Mouse (Mus musculus) limb, embryonic 12.5 days (tissue): ENCODE results near the gene Myoz1. TPM values are rescaled to one million over a fixed set of nuclear protein-coding genes. Genes with fewer than 3 reads are reported as not detected.

Experiments used
- ATAC-seq: fragments of 200-750 bp; cut with Nextera tagmentation; 2 replicates; pipeline ENCODE4 v1.8.0; 2017; ENCODE audit warnings: low read depth, moderate TSS enrichment; ENCODE audit not compliant: insufficient number of reproducible peaks, insufficient read depth, low FRiP score, low TSS enrichment
- H3K27ac ChIP-seq: fragments of 300-500 bp; sonication (generic); 2 replicates; pipeline ENCODE4 v1.5.1; 2016; ENCODE audit warnings: mild to moderate bottlenecking, moderate library complexity
- H3K27me3 ChIP-seq: fragments of 300-500 bp; sonication (generic); 2 replicates; pipeline ENCODE4 v1.6.1; 2016; ENCODE audit warnings: mild to moderate bottlenecking, moderate library complexity
- H3K36me3 ChIP-seq: fragments of 300-500 bp; sonication (generic); 2 replicates; pipeline ENCODE4 v1.6.1; 2016; ENCODE audit warnings: mild to moderate bottlenecking, moderate library complexity
- H3K4me1 ChIP-seq: fragments of 300-500 bp; sonication (generic); replicated peaks from 2 replicates; pipeline ENCODE4 v1.6.1; 2016
- H3K4me2 ChIP-seq: fragments of 300-500 bp; sonication (generic); 2 replicates; pipeline ENCODE4 v1.6.1; 2016; ENCODE audit warnings: mild to moderate bottlenecking, moderate library complexity
- H3K4me3 ChIP-seq: fragments of 300-500 bp; sonication (generic); replicated peaks from 2 replicates; pipeline ENCODE4 v1.5.1; 2016; ENCODE audit warnings: mild to moderate bottlenecking
- H3K9ac ChIP-seq: fragments of 300-500 bp; sonication (generic); replicated peaks from 2 replicates; pipeline ENCODE4 v1.6.1; 2016; ENCODE audit warnings: mild to moderate bottlenecking, moderate library complexity
- H3K9me3 ChIP-seq: fragments of 300-500 bp; sonication (generic); 2 replicates; pipeline ENCODE4 v1.6.1; 2016; ENCODE audit warnings: mild to moderate bottlenecking, moderate library complexity
- WGBS: fragments of 180-500 bp; shearing (Covaris S2); methylation state at CpG from one replicate; pipeline ENCODE4 v1.1.7; 2016; 5-methylcytosine and 5-hydroxymethylcytosine counted together
- polyA plus RNA-seq: library from polyadenylated mRNA; unstranded; fragments of >200 nt; fragmentation: Nextera tagmentation; extraction: Ambion mirVana; gene quantifications from 2 replicates; pipeline ENCODE4 v1.2.1, GENCODE M21; 2016

The Myoz1 gene
- polyA plus RNA-seq, 1 experiment from 2014 or later, result 1.3 TPM

- Histone ChIP-seq H3K27ac (peak overlapping the region; percentile 95), H3K9me3 (no peaks in the 10 kb centered on the region), H3K27me3 (no peaks in the 10 kb centered on the region)
Observed at GRCm38 (mm10) chr14:20694185-20694883, 38.0 kb upstream of the Myoz1 start.

GRCm38 (mm10) chr14:20693589-20694101 lies 37.3 kb upstream of the Myoz1 start:
- H3K27me3 ChIP-seq, result no peaks in the 10 kb centered on the region
- H3K27ac ChIP-seq, result no peak overlapping the region
- H3K4me2 ChIP-seq, result no peak overlapping the region
- peaks cover 35% of the 10 kb centered on the region for H3K4me1 ChIP-seq
- H3K36me3 ChIP-seq, result peaks cover 69% of the 10 kb centered on the region
- 0 out of 2 replicates have a peak overlapping the region, but pooled peaks have one; percentile 79 for H3K4me3 ChIP-seq
- WGBS, result 89% methylated on average over 10 of the region's 10 CpGs
- H3K9ac ChIP-seq, result no peak overlapping the region
- H3K9me3 ChIP-seq, result no peaks in the 10 kb centered on the region
- ATAC-seq, result no peak

More at GRCm38 (mm10) chr14:20694185-20694883, 38.0 kb upstream of the Myoz1 start:
- H3K9ac ChIP-seq, result peak overlapping the region; percentile 87
- peak overlapping the region; percentile 81 for H3K4me2 ChIP-seq
- ATAC-seq, result peak; percentile 50; the same call in 1 of the 2 replicates
- peaks cover 35% of the 10 kb centered on the region for H3K4me1 ChIP-seq
- peak overlapping the region; percentile 79 for H3K4me3 ChIP-seq
- 48% methylated on average over 13 of the region's 13 CpGs for WGBS
- H3K36me3 ChIP-seq, result peaks cover 69% of the 10 kb centered on the region

GRCm38 (mm10) chr14:20691772-20692171 lies 35.4 kb upstream of the Myoz1 start:
- H3K36me3 ChIP-seq, result peaks cover 78% of the 10 kb centered on the region
- H3K4me1 ChIP-seq, result peaks cover 19% of the 10 kb centered on the region
- H3K9ac ChIP-seq, result no peak overlapping the region
- WGBS, result 89% methylated on average over 6 of the region's 6 CpGs
- no peak overlapping the region for H3K27ac ChIP-seq
- H3K4me3 ChIP-seq, result no peak overlapping the region
- ATAC-seq, result no peak
- no peak overlapping the region for H3K4me2 ChIP-seq
- H3K9me3 ChIP-seq, result no peaks in the 10 kb centered on the region
- no peaks in the 10 kb centered on the region for H3K27me3 ChIP-seq

- H3K4me1 ChIP-seq, result peaks cover 1% of the 10 kb centered on the region; the same call in 1 of the 2 replicates
- H3K4me3 ChIP-seq, result no peak overlapping the region
- 90% methylated on average over 2 of the region's 2 CpGs for WGBS
- no peaks in the 10 kb centered on the region for H3K9me3 ChIP-seq
- no peak overlapping the region for H3K4me2 ChIP-seq
- no peaks in the 10 kb centered on the region for H3K27me3 ChIP-seq
- peaks cover 100% of the 10 kb centered on the region for H3K36me3 ChIP-seq
- no peak for ATAC-seq
- no peak overlapping the region for H3K9ac ChIP-seq
- H3K27ac ChIP-seq, result no peak overlapping the region
Observed at GRCm38 (mm10) chr14:20689009-20689408, 32.7 kb upstream of the Myoz1 start.

GRCm38 (mm10) chr14:20686576-20686975 lies 30.2 kb upstream of the Myoz1 start:
- H3K9ac ChIP-seq, result no peak overlapping the region
- no peak overlapping the region for H3K4me3 ChIP-seq
- no peaks in the 10 kb centered on the region for H3K27me3 ChIP-seq
- H3K27ac ChIP-seq, result no peak overlapping the region
- peaks cover 100% of the 10 kb centered on the region for H3K36me3 ChIP-seq
- no peaks in the 10 kb centered on the region for H3K9me3 ChIP-seq
- H3K4me1 ChIP-seq, result no peaks in the 10 kb centered on the region
- no peak for ATAC-seq
- no peak overlapping the region for H3K4me2 ChIP-seq
- 92% methylated on average over 3 of the region's 3 CpGs for WGBS

- Histone ChIP-seq H3K4me1 (no peaks in the 10 kb centered on the region), H3K36me3 (peaks cover 99% of the 10 kb centered on the region), H3K27me3 (no peaks in the 10 kb centered on the region), H3K4me3 (no peak overlapping the region), H3K9ac (no peak overlapping the region), H3K9me3 (no peaks in the 10 kb centered on the region), H3K4me2 (no peak overlapping the region), H3K27ac (no peak overlapping the region)
- ATAC-seq, result no peak
- 61% methylated on average over 3 of the region's 3 CpGs for WGBS
Observed at GRCm38 (mm10) chr14:20682498-20682897, 26.2 kb upstream of the Myoz1 start.

GRCm38 (mm10) chr14:20681742-20682141 lies 25.4 kb upstream of the Myoz1 start:
- H3K36me3 ChIP-seq, result peaks cover 99% of the 10 kb centered on the region
- 93% methylated on average over 2 of the region's 2 CpGs for WGBS

GRCm38 (mm10) chr14:20677906-20678305 lies 21.6 kb upstream of the Myoz1 start:
- no peak for ATAC-seq
- 95% methylated on average over 4 of the region's 4 CpGs for WGBS
- no peak overlapping the region for H3K9ac ChIP-seq
- H3K27me3 ChIP-seq, result no peaks in the 10 kb centered on the region
- no peak overlapping the region for H3K4me2 ChIP-seq
- H3K4me3 ChIP-seq, result no peak overlapping the region
- H3K9me3 ChIP-seq, result no peaks in the 10 kb centered on the region
- H3K27ac ChIP-seq, result no peak overlapping the region
- H3K36me3 ChIP-seq, result peaks cover 72% of the 10 kb centered on the region
- H3K4me1 ChIP-seq, result peaks cover 14% of the 10 kb centered on the region

More at GRCm38 (mm10) chr14:20681742-20682141, 25.4 kb upstream of the Myoz1 start:
- H3K4me2 ChIP-seq, result no peak overlapping the region
- H3K27ac ChIP-seq, result no peak overlapping the region
- H3K4me1 ChIP-seq, result no peaks in the 10 kb centered on the region
- no peak overlapping the region for H3K9ac ChIP-seq
- H3K9me3 ChIP-seq, result no peaks in the 10 kb centered on the region
- ATAC-seq, result no peak
- no peaks in the 10 kb centered on the region for H3K27me3 ChIP-seq
- no peak overlapping the region for H3K4me3 ChIP-seq

- ATAC-seq, result peak; percentile 91
- peak within 1 kb of the TSS; percentile 87 for H3K4me2 ChIP-seq
- H3K9ac ChIP-seq, result peak within 1 kb of the TSS; percentile 78
- H3K9me3 ChIP-seq, result no peaks in the 10 kb centered on the region
- H3K4me1 ChIP-seq, result peaks cover 14% of the 10 kb centered on the region
- peaks cover 36% of the 10 kb centered on the region for H3K36me3 ChIP-seq
- peak within 1 kb of the TSS; percentile 91 for H3K27ac ChIP-seq
- peak within 1 kb of the TSS; percentile 75 for H3K4me3 ChIP-seq
- WGBS, result 1% methylated on average over 43 of the region's 43 CpGs
- H3K27me3 ChIP-seq, result peaks cover 8% of the 10 kb centered on the region; the same call in 1 of the 2 replicates
Observed at GRCm38 (mm10) chr14:20674064-20674833, 17.9 kb upstream of the Myoz1 start, which contains the start of gene Sec24c. Sec24c (plus strand) TSS chr14:20674308.

- peaks cover 14% of the 10 kb centered on the region for H3K4me1 ChIP-seq
- H3K9me3 ChIP-seq, result no peaks in the 10 kb centered on the region
- H3K27me3 ChIP-seq, result peaks cover 10% of the 10 kb centered on the region; the same call in 1 of the 2 replicates
- H3K4me2 ChIP-seq, result peak overlapping the region; percentile 87
- peak overlapping the region; percentile 89 for H3K27ac ChIP-seq
- H3K4me3 ChIP-seq, result peak overlapping the region; percentile 75
- H3K9ac ChIP-seq, result peak overlapping the region; percentile 42; the same call in 1 of the 2 replicates
- peaks cover 31% of the 10 kb centered on the region for H3K36me3 ChIP-seq
- ATAC-seq, result 0 out of 2 replicates have a peak, but pooled peaks have one; percentile 12
- WGBS, result 10% methylated on average over 13 of the region's 13 CpGs
Observed at GRCm38 (mm10) chr14:20673735-20674063, 17.4 kb upstream of the Myoz1 start.

- Histone ChIP-seq H3K9ac (no peak overlapping the region), H3K27me3 (peaks cover 12% of the 10 kb centered on the region; the same call in 1 of the 2 replicates), H3K27ac (no peak overlapping the region), H3K4me2 (0 out of 2 replicates have a peak overlapping the region, but pooled peaks have one; percentile 87), H3K4me3 (no peak overlapping the region), H3K9me3 (no peaks in the 10 kb centered on the region), H3K4me1 (peaks cover 14% of the 10 kb centered on the region), H3K36me3 (peaks cover 24% of the 10 kb centered on the region)
- no peak for ATAC-seq
- WGBS, result 93% methylated on average over 2 of the region's 2 CpGs
Observed at GRCm38 (mm10) chr14:20672990-20673389, 16.6 kb upstream of the Myoz1 start.
